Mouse (Mus musculus) liver, embryonic 14.5 days (tissue): Measurements from ENCODE around the gene Gja4. TPM values are rescaled to one million over a fixed set of nuclear protein-coding genes. Genes with fewer than 3 reads are reported as not detected.
A peak's percentile ranks its signal among the peaks of the same experiment; 100 is the strongest.

Experiments
- ATAC-seq: fragments of 200-750 bp; cut with Nextera tagmentation; 2 replicates; pipeline ENCODE4 v1.8.0; 2017; ENCODE audit warnings: moderate number of reproducible peaks, mild to moderate bottlenecking, moderate library complexity; ENCODE audit not compliant: insufficient read depth
- DNase-seq, 3 experiments: peaks; one replicate each; pipeline ENCODE4 v3.0.0-alpha.2; 2012 to 2013; ENCODE audit warnings: low read depth in 3 of 3, low spot score in 3 of 3
- H3K27ac ChIP-seq: fragments of 300-500 bp; sonication (generic); 2 replicates; pipeline ENCODE4 v1.5.1; 2014; ENCODE audit warnings: moderate library complexity, mild to moderate bottlenecking, control low read depth, inconsistent platforms
- H3K27me3 ChIP-seq: fragments of 300-500 bp; sonication (generic); 2 replicates; pipeline ENCODE4 v1.6.1; 2014; ENCODE audit warnings: mild to moderate bottlenecking, low read length, moderate library complexity; ENCODE audit not compliant: control insufficient read depth, insufficient read depth
- H3K36me3 ChIP-seq: fragments of 300-500 bp; sonication (generic); replicated peaks from 2 replicates; pipeline ENCODE4 v1.6.1; 2014; ENCODE audit warnings: low read depth; ENCODE audit not compliant: control insufficient read depth, insufficient read depth
- H3K4me1 ChIP-seq, 2 experiments: fragments of 200-500 bp in 1 of 2; fragments of 300-500 bp in 1 of 2; sonication (generic) in 1 of 2; replicated peaks; 2 replicates each; pipeline ENCODE4 v1.6.1; 2012 to 2014; ENCODE audit warnings: antibody characterized with exemption in 1 of 2, inconsistent platforms in 1 of 2, low read length in 1 of 2; ENCODE audit not compliant: control insufficient read depth in 2 of 2, insufficient read depth in 2 of 2
- H3K4me2 ChIP-seq: fragments of 300-500 bp; sonication (generic); 2 replicates; pipeline ENCODE4 v1.6.1; 2014; ENCODE audit warnings: low read depth, mild to moderate bottlenecking, control low read depth, moderate library complexity
- H3K4me3 ChIP-seq, 2 experiments: fragments of 200-500 bp in 1 of 2; fragments of 300-500 bp in 1 of 2; sonication (generic) in 1 of 2; 2 replicates each; pipeline ENCODE4 v1.5.1; 2012 to 2014; ENCODE audit warnings: low read depth in 2 of 2, low read length in 2 of 2, mild to moderate bottlenecking in 2 of 2, control low read depth in 1 of 2, inconsistent platforms in 1 of 2, moderate library complexity in 1 of 2; ENCODE audit not compliant: insufficient read depth in 1 of 2
- H3K9ac ChIP-seq: fragments of 300-500 bp; sonication (generic); replicated peaks from 2 replicates; pipeline ENCODE4 v1.6.1; 2014; ENCODE audit warnings: mild to moderate bottlenecking, control low read depth, moderate library complexity
- H3K9me3 ChIP-seq: fragments of 300-500 bp; sonication (generic); 2 replicates; pipeline ENCODE4 v1.6.1; 2016; ENCODE audit warnings: low read length, mixed read lengths; ENCODE audit not compliant: control insufficient read depth
- CTCF ChIP-seq: IDR thresholded peaks from 2 replicates; pipeline ENCODE4 v1.5.1; 2016; ENCODE audit warnings: antibody characterized with exemption, low read depth, control low read depth
- EP300 ChIP-seq: IDR thresholded peaks from 2 replicates; pipeline ENCODE4 v1.6.1; 2016; ENCODE audit warnings: antibody characterized with exemption, low read depth
- WGBS: fragments of 180-500 bp; shearing (Covaris S2); extraction: QIAGEN DNeasy Blood & Tissue Kit; methylation state at CpG from one replicate; pipeline ENCODE4 v1.1.7; 2014; ENCODE audit not compliant: insufficient replicate concordance; 5-methylcytosine and 5-hydroxymethylcytosine counted together
- polyA plus RNA-seq, 2 experiments: library from polyadenylated mRNA; depleted of rRNA in 1 of 2; stranded (reverse) in 1 of 2; unstranded in 1 of 2; fragments of >200 nt; fragmentation: Nextera tagmentation in 1 of 2; extraction: Ambion mirVana in 1 of 2; gene quantifications; 2 replicates each; pipeline versions ENCODE4 v1.2.1 to v1.2.3; 2012 to 2014

Gene Gja4
- polyA plus RNA-seq, 2 experiments = 2.1 to 2.2 TPM

- no peaks in the 10 kb centered on the region for H3K9me3 ChIP-seq
- ATAC-seq (no peak), DNase-seq (no peak)
- H3K27me3 ChIP-seq = no peaks in the 10 kb centered on the region
- no peak overlapping the region for H3K27ac ChIP-seq
- no peak overlapping the region for H3K4me3 ChIP-seq
- no peak for TF ChIP-seq EP300
- no peak for TF ChIP-seq CTCF
- WGBS = 68% methylated on average over 9 of the region's 9 CpGs
- H3K9ac ChIP-seq = no peak overlapping the region
- no peak overlapping the region for H3K4me2 ChIP-seq
- no peaks in the 10 kb centered on the region for H3K36me3 ChIP-seq
- no peaks in the 10 kb centered on the region for H3K4me1 ChIP-seq
Measured at GRCm38 (mm10) chr4:127279241-127279640, 34.6 kb downstream of the Gja4 start.

DNA sequence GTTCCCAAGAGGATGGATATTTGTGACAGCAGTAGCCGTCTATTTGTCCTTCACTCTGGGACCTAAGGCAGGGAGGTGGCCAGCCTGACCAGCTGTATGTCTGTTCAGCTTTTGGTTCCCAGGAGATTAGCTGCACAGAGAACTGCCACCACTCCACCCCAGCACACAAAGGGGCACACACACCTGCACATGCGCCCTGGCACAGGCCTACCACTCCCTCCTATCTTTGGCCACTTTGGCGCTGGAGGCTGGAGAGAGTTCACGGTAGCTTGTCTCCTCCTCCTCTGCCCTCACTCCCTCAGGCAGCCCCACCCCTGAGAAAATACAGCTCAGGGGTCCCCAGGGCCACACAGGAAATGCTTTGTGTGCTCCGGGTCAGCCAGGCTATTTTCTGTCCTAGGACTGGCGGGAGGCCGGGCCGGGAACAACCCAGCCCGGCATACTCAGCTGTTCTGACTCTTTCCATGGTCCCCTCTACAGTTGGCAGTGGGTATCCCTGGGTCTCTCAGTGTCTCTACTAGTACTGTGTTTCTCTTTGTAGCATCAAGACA is 35.3 kb downstream of the Gja4 start:
- 35% methylated on average over 9 of the region's 9 CpGs for WGBS
- Histone ChIP-seq H3K9me3 (no peaks in the 10 kb centered on the region), H3K27ac (no peak overlapping the region), H3K27me3 (no peaks in the 10 kb centered on the region), H3K9ac (no peak overlapping the region), H3K36me3 (no peaks in the 10 kb centered on the region), H3K4me3 (no peak overlapping the region), H3K4me1 (no peaks in the 10 kb centered on the region), H3K4me2 (no peak overlapping the region)
- TF ChIP-seq EP300 = no peak
- no peak for TF ChIP-seq CTCF
- DNase-seq (no peak), ATAC-seq (no peak)

GRCm38 (mm10) chr4:127264183-127264554 is 49.7 kb downstream of the Gja4 start:
- DNase-seq (no peak), ATAC-seq (no peak)
- Histone ChIP-seq H3K27me3 (no peaks in the 10 kb centered on the region), H3K4me3 (no peak overlapping the region), H3K36me3 (no peaks in the 10 kb centered on the region), H3K4me2 (no peak overlapping the region), H3K4me1 (0 out of 4 replicates have a peak, but pooled peaks cover 0 to 4% of the 10 kb centered on the region in 2 experiments), H3K9ac (no peak overlapping the region), H3K9me3 (no peaks in the 10 kb centered on the region), H3K27ac (no peak overlapping the region)
- no peak for TF ChIP-seq CTCF
- 26% methylated on average over 5 of the region's 5 CpGs for WGBS

DNA sequence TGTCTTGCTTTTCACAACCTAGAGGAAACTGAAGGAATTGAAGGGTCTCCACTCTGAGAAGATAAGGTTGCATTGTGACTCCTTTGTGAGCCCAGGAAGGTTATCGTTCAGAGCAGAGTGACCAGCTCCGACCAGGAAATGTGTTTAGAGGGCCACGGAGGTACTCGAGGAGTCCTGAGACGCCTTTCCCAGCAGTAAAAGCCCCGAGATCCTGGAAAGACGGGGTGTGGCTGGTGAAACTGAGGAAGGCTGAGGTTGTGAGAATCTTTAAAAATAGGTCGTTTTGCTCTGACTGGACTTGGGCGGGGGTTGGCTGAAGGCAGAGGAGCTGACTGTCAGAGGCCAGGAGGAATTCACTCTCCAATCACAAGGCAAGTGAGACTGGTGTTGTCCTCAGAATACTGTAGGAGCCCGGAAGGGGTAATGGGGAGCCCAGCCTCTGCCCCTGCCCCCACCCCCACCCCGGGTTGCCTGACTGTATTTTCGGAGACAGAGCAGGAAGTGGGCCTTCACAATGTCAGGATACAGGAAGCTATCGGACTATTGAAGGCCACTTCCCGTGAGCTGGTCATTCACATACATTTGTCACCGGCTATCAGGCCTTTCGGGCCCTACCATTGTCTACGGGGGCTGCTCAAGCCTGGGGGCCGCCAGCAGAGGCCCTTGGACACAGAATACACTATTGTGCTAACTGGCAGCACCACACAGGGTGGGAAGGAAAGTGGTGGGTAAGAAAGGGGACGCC is 50.2 kb downstream of the Gja4 start:
- Histone ChIP-seq H3K4me3 (no peak overlapping the region), H3K36me3 (no peaks in the 10 kb centered on the region), H3K4me1 (0 out of 4 replicates have a peak, but pooled peaks cover 0 to 4% of the 10 kb centered on the region in 2 experiments), H3K9me3 (no peaks in the 10 kb centered on the region), H3K27me3 (no peaks in the 10 kb centered on the region), H3K4me2 (no peak overlapping the region), H3K27ac (no peak overlapping the region), H3K9ac (no peak overlapping the region)
- WGBS = 18% methylated on average over 19 of the region's 19 CpGs
- no peak for TF ChIP-seq EP300
- no peak for DNase-seq
- ATAC-seq = peak; percentile 65

GRCm38 (mm10) chr4:127261601-127262000 is 52.2 kb downstream of the Gja4 start:
- H3K36me3 ChIP-seq = no peaks in the 10 kb centered on the region
- H3K9me3 ChIP-seq = no peaks in the 10 kb centered on the region
- peaks cover 0 to 4% of the 10 kb centered on the region in 2 experiments; a peak in 1 of 4 replicates for H3K4me1 ChIP-seq
- WGBS = 70% methylated on average over 14 of the region's 14 CpGs
- DNase-seq (no peak), ATAC-seq (no peak)
- H3K27me3 ChIP-seq = no peaks in the 10 kb centered on the region
- H3K9ac ChIP-seq = no peak overlapping the region
- H3K4me3 ChIP-seq = no peak overlapping the region
- TF ChIP-seq CTCF = no peak
- no peak for TF ChIP-seq EP300
- H3K27ac ChIP-seq = no peak overlapping the region
- no peak overlapping the region for H3K4me2 ChIP-seq

Other genes starting within 250 kb of the Gja4 start
- 3.1 and 3.7 TPM in 2 replicates for gene Zmym6, start 236.7 kb downstream of the Gja4 start, polyA plus RNA-seq (2012; rRNA removed)
- gene Zmym6, start 236.7 kb downstream of the Gja4 start, polyA plus RNA-seq (2014; fragmentation: Nextera tagmentation; extraction: Ambion mirVana) = 1.9 TPM in 2 replicates
- gene Tmem35b, start 190.3 kb downstream of the Gja4 start, polyA plus RNA-seq (2012; rRNA removed) = 3.2 and 3.4 TPM in 2 replicates
- gene Tmem35b, start 190.3 kb downstream of the Gja4 start, polyA plus RNA-seq (2014; fragmentation: Nextera tagmentation; extraction: Ambion mirVana) = 7.9 and 8.7 TPM in 2 replicates
- gene Dlgap3, start 144.8 kb downstream of the Gja4 start, polyA plus RNA-seq (2012; rRNA removed) = 0.28 and 0.32 TPM in 2 replicates
- 0.23 and 0.24 TPM in 2 replicates for gene Dlgap3, start 144.8 kb downstream of the Gja4 start, polyA plus RNA-seq (2014; fragmentation: Nextera tagmentation; extraction: Ambion mirVana)
- gene Smim12, start 70.3 kb downstream of the Gja4 start, polyA plus RNA-seq (2012; rRNA removed) = 11.9 and 14.5 TPM in 2 replicates
- 25.7 and 27.5 TPM in 2 replicates for gene Smim12, start 70.3 kb downstream of the Gja4 start, polyA plus RNA-seq (2014; fragmentation: Nextera tagmentation; extraction: Ambion mirVana)
- gene Gjb3, start 16.8 kb upstream of the Gja4 start, polyA plus RNA-seq (2012; rRNA removed) = 0.03 and 0.06 TPM in 2 replicates
- gene Gjb3, start 16.8 kb upstream of the Gja4 start, polyA plus RNA-seq (2014; fragmentation: Nextera tagmentation; extraction: Ambion mirVana) = 0.14 TPM in 1 of 2 replicates, not detected in the other
- gene Gjb4, start 40.0 kb upstream of the Gja4 start, polyA plus RNA-seq (2012; rRNA removed) = not detected in 2 replicates
- not detected in 2 replicates for gene Gjb4, start 40.0 kb upstream of the Gja4 start, polyA plus RNA-seq (2014; fragmentation: Nextera tagmentation; extraction: Ambion mirVana)
- 0.01 TPM in 1 of 2 replicates, not detected in the other for gene Gjb5, start 44.1 kb upstream of the Gja4 start, polyA plus RNA-seq (2012; rRNA removed)
- not detected in 2 replicates for gene Gjb5, start 44.1 kb upstream of the Gja4 start, polyA plus RNA-seq (2014; fragmentation: Nextera tagmentation; extraction: Ambion mirVana)